8 mouse cellular contexts compared by ENCODE assay signal in genomic region chr7:131559986-131560696, GRCm38 (mm10). TPM values are rescaled to one million over a fixed set of nuclear protein-coding genes. Genes with fewer than 3 reads are reported as not detected.
DNase-seq lines count a peak whose midpoint lies in the region; ATAC-seq lines count a peak whose summit lies in the region.

Bub3 (plus strand) TSS chr7:131560222.

- under 1% methylated on average over 44 of the region's 51 CpGs for WGBS in hindbrain, embryonic 12.5 days

- peak within 1 kb of the TSS; percentile 78 for H3K4me3 ChIP-seq in hindbrain, embryonic 12.5 days

- ATAC-seq in hindbrain, embryonic 12.5 days (ENCODE audit: low FRiP score): peak; percentile 91

- H3K9ac ChIP-seq in hindbrain, embryonic 12.5 days: peak within 1 kb of the TSS; percentile 86

- H3K9me3 ChIP-seq in hindbrain, embryonic 12.5 days (replicated peaks): no peaks in the 10 kb centered on the region

- peaks cover 41% of the 10 kb centered on the region for H3K27me3 ChIP-seq in hindbrain, embryonic 12.5 days

- peak; percentile 93 for DNase-seq in NIH3T3 (ENCODE audit: low read depth)
- DNase-seq in cerebellum, postnatal 10 days: peak; percentile 92 to 95
- peak; percentile 90 to 91 for DNase-seq in frontal cortex, postnatal 10 days (ENCODE audit: low spot score in 2 of 2)
- DNase-seq in layer of hippocampus, postnatal 14 days (ENCODE audit: low spot score in 2 of 2): peak; percentile 91 to 95
- DNase-seq in lung, postnatal 14 days: peak; percentile 91
- peak; percentile 91 for DNase-seq in retina, adult 2 months (ENCODE audit: low read depth, low spot score)
- DNase-seq in thymus, postnatal 36 days: peak; percentile 86 to 92

- H3K4me1 ChIP-seq in hindbrain, embryonic 12.5 days: peaks cover 34% of the 10 kb centered on the region

- H3K27ac ChIP-seq in hindbrain, embryonic 12.5 days: peak within 1 kb of the TSS; percentile 91

- peaks cover 25% of the 10 kb centered on the region; the same call in 1 of the 2 replicates for H3K36me3 ChIP-seq in hindbrain, embryonic 12.5 days

- H3K4me2 ChIP-seq in hindbrain, embryonic 12.5 days (replicated peaks): peak within 1 kb of the TSS; percentile 72

RNA-seq across cellular contexts. Expression of gene Bub3, which starts in this region (rescaled TPM):
- polyA plus RNA-seq in hindbrain, embryonic 12.5 days (2016; fragmentation: Nextera tagmentation; extraction: Ambion mirVana): 217 and 220 TPM in 2 replicates
- 10 to 100 TPM; 52.9 to 56.1 TPM for total RNA-seq in layer of hippocampus, postnatal 14 days (2021)

Comparison
In these comparisons a context has a peak if more than half of its experiments do, and no peak if none do; other contexts are left out.
1. Peak in every context shown above with its lines: DNase-seq, ATAC-seq, H3K4me3 ChIP-seq and H3K27ac ChIP-seq.